Mouse (Mus musculus) urinary bladder, postnatal 4 days (tissue): ENCODE results near the gene E2f7.

Experiments used
- DNase-seq, 2 experiments: peaks; one replicate each; pipeline ENCODE4 v3.0.0; 2021 to 2022; ENCODE audit warnings: low spot score in 2 of 2

The E2f7 gene

DNA sequence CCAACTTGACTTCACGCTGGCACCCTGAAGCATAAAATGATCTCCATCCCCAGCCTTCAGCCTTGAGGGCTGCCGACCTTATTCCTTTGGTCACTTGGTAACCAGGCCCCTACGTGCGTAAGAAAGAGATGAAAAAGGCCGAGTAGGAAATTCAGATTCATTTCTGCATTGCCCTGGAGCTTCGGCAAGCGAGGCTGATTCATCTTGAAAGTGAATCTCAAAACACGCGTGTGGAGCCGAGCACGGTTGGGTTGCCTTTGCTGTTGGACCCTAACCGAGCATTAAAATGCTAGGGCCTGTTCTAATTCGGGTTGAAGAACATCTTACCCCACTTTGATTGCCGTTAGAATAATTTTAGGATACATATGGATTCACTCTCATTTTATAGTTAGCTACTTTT is 28.6 kb downstream of the E2f7 start:
- no peak for DNase-seq

DNA sequence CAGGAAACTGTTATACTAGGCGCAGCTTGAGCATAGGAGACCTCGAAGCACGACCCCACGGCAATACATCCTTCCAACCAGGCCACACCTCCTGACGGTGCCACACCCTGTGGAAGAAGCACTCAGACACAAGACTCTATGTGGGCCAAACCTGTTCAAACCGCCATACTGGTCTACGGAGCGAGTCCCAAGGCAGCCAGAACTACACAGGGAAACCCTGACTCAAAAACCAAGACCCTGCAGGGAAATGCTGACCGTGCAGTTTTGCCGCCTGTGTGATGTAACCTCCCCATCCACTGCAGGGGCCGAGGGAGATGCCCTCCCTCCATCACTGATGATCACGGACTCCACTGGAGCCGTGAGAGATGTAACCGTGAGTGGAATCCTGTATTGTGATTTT is 36.5 kb downstream of the E2f7 start:
- DNase-seq, result no peak

DNA sequence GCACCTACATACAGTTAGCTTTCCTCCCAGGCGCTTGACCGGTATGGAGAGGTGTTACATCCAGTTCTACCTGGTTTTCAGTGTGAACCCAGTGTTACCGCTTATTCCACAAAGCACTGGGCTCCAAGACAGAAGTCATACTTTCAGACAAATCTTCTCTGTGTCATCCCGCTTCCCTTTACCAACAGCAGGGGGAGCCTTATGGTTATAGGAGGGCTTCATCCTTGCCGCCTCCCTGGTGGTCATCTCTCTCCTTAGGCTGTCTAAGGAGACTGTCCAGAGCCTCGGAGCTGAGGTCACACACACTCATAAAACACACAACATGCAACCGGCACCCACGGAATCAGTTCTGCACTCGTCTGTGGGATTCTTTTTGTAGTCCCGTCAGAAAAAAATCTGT is 37.4 kb downstream of the E2f7 start:
- DNase-seq, result no peak

DNA sequence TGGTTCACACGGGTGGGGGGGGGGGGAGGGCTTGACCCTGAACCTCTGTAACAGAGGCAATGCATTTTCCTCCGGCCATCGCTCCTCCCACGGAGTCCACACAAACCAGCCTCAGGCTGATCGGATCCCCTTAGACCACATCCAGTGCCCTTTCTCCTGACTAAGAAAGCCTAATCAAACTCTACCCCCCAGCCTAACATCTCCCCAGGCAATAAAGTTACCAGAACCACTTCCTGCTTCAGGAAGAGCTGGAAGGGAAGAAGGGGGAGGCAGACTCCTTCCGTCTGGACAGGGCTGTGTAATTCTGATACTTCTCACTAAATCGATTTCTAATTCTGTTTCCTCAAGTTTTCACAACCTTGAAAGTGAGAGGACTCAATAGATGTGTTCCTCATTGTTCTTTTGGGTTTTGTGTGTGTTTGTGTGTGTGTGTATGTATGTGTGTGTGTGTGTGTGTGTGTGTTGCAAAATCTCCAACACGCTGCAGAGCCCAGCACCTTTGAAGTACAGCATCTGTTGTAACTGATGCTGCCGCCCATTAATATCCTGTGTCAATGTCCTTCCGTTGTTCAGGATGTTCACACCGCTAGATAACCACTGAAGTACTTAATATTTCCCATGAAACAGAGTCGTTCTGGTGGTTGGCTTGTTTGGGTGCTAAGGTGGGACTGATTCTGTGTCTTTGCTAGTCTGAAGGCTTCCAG is 43.0 kb downstream of the E2f7 start:
- no peak for DNase-seq

DNA sequence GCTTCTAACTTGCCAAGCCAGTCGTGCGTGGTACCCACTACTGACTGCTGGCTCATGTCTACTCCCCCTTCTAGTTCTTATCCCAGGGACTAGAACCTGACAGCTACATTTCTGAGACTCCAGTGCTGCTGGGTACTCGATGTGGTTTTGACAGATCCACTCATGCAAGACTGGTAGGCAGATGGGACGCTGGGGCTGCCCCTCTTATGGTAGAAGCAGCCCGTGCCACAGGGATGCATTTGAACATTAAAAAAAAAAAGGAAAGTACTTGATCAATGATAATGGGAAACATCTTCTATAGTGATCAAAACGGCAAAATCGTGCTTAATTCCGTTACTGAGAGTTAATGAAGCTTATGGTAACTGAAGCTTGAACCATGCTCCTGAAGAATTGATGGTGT is 44.4 kb downstream of the E2f7 start:
- no peak for DNase-seq

DNA sequence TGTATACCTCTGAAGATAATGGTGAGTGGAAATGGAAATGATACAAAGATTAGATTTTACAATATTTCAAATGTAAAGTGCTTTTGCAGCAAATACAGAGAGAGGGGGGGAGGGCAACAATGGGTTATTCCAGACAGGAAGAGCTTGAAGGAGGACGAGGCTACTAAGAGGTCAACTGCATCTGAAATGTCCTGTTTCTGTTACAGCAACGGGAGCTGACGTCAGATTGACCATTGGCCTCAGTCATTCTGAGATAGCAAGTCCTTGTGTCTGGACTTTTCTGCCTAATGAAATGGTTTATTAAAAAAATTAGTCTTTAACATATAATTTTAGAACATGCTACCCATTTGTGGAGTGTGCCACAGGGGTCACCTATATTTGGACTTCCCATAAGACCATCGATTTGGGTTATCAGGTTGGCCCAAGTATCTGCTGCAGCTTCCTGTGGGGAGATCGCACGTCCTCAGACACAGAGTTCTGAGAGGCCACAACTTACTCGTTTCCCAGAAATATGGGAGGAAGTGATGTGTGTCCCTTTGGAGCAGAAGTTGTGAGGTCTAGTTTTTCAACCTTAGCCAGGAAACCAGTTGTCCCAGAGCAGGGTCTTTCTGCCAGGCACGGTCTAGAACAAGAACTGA is 48.0 kb downstream of the E2f7 start:
- DNase-seq, result no peak

DNA sequence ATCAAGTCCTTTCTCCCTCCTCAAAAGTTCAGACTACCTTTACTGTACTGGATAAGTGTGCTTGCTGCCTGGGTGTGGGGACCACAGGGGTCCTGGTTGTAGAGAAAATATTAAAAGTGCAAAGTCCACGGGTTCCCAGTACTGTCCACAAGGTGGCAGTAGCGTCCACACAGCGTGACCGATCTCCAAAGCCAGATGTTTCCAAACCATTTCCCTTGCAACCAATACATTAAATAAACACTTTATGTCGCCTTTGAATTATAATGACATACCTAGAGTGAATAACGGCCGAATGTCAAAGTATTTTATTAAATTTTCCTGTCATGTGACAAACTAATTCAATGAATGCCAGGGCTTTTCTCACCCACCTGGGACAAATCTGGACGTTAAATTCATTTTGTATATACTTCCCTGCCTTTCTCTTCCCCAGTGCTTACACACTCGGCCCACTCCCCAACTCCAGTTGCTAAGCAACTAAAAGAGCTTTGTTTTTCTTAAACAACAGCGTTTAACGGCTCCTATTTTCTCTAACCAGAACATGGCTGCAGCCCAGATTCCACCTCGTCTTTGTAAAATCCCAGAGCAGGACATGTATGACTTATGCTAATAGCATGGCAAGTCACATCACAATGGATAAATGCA is 49.4 kb downstream of the E2f7 start:
- no peak for DNase-seq

DNA sequence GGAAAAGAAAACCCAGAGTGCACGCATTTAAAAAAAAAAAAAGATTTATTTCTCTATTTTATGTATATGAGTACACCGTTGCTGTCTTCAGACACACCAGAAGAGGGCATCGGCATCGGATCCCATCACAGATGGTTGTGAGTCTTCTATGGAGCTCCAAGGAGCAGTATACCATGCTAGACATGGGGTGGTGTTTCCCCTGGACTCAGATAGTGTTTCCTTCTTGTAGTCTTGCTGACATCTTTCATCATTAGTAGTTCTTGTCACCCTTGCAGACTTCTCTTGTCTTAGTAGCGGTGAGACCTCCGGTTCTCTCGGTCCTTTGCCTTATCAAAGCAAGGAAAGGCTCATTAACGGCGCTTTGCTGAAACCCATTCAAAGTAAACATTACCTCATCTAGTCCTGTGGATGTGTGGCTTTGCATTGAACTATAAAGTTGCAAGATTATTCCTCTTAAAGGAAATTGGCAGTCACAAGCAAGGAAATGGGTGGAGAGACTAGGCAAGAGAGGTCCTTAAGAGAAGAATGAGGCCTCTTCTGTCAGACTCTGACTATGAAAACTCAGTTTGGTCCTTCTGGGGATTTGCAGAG is 50.1 kb downstream of the E2f7 start:
- no peak for DNase-seq

DNA sequence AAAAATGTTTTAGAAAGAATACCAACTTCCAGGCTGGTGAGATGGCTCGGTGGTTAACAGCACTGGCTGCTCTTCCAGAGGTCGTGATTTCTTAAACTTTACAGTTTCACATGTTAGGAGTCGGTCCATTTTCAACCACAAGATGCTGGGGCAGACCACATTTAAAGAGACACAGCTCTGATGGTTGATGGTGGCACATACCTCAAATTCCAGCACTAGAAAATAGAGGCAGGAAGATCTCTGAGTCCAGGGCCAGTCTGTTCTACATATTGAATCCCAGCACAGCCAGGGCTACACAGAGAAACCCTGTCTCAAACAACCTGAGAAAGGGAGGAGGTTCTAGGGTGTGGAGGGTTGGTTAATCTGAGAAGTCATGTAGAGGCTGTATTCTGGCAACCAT is 56.1 kb downstream of the E2f7 start:
- DNase-seq, result no peak

DNA sequence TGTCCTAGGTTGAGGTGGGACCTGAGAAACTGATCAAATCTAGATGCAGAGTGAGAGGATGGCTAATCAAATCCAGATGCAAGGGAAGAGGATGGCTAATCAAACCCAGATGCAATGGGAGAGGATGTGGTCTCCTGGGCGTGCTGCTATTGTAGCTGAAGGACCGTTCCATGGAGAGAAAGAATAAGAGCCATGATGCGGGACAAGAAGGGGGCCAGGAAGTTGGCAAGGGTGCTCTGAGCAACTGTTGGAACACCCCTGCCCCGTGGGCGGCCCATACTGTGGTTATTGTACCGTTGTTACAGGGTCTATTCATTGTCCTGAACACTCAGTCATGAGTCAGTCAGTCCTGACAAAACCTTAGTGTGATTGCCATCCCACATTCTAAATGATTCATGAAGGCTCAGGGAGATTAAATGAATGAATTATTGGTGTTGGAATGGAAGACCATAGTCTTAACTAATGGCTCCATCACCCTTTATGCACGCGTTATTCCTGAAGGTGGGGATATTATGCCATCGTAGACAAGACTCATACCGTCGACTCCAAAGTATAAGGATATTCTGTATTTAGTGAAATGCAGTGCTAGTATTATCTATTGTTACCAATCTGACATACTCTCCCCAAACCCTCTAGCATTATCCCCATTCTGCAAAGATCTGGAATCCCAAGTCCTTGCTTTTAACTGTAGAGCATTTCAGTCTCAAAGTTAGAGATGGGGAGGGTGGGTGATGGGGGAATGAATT is 59.2 kb downstream of the E2f7 start:
- no peak for DNase-seq

DNA sequence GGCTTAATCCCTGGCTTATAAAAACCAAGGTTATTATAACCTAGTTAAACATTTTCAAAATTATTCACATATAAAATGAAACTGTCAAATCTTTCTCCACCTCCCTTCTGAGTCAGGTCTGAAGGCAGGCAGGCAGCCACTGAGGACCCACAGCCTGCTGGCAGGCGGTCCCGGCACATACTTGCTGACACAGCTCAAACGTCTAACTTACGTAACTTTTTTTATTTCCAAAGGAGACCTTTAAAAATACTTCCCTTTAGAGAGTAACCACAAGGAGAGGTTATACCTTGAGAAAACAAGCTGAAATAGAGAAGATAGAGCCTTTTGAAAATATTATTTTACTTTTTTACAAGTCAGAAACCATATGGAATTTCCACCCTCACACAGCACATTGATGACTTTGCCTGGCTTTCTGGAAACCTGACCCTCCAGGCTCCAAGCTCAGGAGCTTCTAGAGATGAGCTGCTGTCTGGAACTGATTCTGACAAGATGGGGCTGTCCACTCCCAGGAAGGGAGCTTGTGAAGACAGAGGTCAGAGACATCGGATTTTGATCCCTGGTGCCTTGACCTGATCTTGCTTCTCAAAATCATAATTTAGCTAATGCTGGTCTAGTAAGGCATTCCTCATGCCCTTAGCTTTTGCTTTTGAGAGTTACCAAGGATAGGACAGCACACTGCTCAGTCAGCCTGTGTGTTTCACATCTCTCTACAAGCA is 59.9 kb downstream of the E2f7 start:
- DNase-seq, result no peak

DNA sequence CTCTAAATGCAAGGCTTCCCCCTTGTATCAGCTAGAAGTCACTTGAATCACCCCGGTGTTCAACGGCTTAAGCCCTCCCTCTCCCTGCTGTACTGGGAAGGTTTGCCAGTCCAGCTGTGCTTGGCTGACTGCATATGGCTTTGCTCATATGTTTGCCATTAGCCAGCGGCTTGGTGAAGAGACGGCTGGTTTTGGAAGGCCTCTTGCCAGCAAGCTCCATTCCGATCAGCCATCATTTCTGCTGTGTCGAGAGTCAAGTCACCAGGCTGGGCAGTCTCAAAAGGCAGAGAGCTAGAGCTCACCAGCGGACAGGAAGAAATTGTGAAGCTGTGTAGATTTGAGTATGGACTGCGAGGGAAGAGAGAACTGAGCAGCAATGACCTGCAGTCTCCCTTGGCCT is 61.2 kb downstream of the E2f7 start:
- no peak for DNase-seq

DNA sequence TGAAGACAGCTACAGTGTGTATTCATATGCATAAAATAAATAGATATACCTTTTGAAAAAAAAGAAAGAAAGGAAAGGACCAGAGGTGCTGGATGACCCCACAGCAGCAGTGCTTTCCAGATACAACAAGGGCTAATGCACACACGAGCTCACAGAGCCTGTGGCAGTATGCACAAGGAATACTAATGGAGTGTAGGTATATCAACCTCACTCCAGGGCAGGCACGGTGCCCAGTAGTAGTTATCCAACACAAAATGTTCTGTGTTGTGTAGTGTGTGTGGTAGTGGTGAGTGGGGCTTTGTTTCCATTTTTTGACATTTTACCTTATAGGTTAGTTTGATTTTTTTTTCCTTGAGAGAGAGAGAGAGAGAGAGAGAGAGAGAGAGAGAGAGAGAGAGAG is 65.3 kb downstream of the E2f7 start:
- no peak for DNase-seq

DNA sequence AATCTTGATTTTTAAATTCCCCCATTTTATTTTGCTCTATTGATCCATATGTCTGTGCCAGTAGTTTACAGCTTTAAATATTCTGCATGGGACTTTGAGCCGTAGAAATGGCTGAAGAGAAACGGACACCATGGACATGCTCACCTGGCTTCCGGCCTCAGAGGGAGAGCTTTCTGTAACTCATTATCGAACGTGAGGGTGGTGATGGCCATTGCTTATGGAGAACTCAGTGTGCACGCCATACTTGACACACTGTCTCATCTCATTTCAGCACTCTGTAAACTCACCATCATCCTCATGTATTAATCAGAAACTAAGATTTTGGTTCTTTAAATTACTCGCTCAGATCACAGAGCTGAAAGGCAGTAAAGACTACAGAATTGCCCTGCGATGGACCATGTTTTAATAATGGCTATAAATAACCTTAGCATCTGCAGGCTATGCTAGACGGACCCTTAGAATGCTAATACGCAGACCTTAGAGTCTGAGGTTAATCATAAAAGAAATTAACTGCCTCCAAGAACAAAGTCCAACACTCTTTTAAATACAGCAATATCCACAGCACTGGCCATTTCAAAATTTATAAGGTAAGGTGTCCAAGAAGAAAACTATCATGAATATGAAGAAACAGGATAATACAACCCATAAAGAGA is 66.1 kb downstream of the E2f7 start:
- no peak for DNase-seq

DNA sequence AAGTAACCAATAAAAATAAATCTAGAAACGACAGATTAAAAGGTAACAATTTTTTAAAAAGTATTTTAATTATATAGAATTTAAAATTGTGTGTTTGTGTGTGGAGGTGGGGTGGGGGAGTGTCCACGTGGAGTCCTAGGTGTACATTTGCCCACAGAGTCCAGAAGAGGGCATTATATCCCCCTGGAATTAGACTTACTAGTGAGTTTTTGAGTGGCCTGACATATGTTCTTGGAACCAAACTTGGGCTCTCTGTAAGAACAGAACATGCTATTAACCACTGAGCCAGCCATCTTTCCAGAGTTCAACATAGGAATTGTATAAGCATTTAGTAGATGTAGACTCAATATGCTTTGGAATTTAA is 66.6 kb downstream of the E2f7 start:
- DNase-seq, result no peak

DNA sequence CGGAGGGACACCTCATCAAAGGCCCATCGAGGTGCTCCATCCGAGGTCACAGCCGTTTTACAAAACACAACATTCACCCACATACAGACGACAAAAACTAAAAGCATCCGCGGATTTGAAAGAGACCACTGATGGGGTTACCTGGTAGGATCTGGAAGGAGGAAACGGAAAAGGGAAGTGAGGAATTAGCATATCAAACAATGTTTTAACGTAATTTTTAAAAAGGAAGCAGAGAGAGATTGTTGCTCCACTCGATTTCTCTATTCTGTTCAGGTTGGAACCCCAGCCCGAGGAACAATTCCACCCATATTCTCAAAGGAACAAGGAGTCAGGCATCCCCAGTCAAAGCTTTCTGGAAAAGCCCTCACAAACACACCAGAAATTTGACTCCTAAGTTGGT is 75.9 kb downstream of the E2f7 start:
- no peak for DNase-seq

DNA sequence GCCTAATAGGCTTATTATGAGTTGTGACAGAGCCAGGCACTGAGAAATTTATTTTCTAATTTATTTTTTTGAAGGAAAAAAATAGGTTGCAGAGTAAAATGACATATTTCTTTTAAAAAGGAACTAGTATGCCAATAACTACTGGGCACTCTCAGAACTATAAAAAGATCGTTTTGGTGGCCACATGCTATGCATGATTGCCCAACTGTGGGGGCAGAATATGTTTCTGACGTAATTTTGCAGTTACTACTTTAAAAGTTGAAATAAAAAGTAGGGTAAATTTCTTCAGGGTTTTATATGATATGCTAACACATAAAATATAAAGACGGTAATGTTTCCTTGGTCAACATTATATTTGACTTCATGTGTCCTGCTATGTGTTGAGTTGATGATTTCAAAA is 76.5 kb downstream of the E2f7 start:
- no peak for DNase-seq

DNA sequence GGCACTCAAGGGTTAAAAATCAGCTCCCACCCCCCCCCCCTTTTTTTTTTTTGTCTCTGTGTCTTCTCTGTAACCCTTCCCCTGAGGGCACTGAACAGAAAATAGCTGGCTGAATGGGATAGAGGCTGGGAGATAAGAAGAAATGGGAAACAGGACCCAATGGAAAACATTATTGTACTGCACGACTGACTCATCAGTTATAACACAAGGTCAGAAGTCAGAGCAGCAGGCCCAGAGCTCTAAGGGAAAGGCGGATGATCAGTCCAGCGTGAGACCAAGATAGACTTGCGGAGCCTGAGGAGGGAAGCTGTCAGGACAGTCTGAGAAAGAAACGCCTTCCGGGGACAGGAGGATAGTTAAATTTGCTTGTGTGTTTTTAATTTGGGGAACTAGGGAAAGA is 87.1 kb downstream of the E2f7 start:
- no peak for DNase-seq

DNA sequence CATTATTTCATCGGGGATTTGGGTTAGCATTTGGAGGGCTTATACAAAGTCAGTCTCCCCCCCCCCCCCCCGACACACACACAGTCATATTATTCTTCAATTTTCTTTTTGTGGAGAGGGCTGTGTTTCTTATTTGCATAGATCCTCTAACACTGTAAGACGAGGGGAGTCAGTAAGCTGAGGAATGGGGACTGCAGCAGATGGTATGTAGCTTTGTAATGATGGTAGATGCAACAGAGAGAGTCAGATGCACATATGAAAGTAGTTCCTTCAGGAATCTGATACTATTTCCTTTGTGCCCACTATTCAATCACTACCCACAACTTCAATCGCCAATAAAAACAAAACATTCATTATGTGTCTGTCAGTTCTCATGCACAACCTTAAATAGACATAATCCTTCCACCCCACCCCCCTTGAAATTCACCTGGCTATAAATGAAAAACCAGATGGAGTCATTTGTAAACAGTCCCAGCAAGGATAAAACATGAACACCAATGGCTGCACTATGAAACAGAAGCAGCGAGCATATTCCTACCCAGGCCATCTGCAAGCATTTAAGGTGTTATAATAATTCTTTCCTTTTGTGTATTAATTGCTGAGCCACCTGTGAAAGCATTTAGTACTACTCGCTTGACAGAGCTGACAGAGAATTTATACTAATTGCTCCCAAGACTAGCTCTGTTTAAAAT is 90.0 kb downstream of the E2f7 start:
- no peak for DNase-seq
